Mouse (Mus musculus) forebrain, postnatal 0 days (tissue): ENCODE results near the gene C1qtnf5. TPM values are rescaled to one million over a fixed set of nuclear protein-coding genes. Genes with fewer than 3 reads are reported as not detected.
"Not testable (repeated sequence)": the region's sequence is repeated elsewhere in the genome, so short reads cannot be mapped to it uniquely, and the experiment has no call there.

Experiments used
- ATAC-seq: fragments of 200-750 bp; cut with Nextera tagmentation; 2 replicates; pipeline ENCODE4 v1.8.0; 2017; ENCODE audit warnings: mild to moderate bottlenecking, moderate library complexity
- DNase-seq: peaks from one replicate; pipeline ENCODE4 v3.0.0-alpha.2; 2015
- H3K27ac ChIP-seq: fragments of 300-500 bp; sonication (generic); 2 replicates; pipeline ENCODE4 v1.5.1; 2014; ENCODE audit warnings: low read depth, mild to moderate bottlenecking, antibody characterized with exemption, low read length, moderate library complexity, mixed read lengths
- H3K27me3 ChIP-seq: fragments of 300-500 bp; sonication (generic); 2 replicates; pipeline ENCODE4 v1.6.1; 2014; ENCODE audit warnings: mild to moderate bottlenecking, low read length, mixed read lengths; ENCODE audit not compliant: insufficient read depth
- H3K36me3 ChIP-seq: fragments of 300-500 bp; sonication (generic); 2 replicates; pipeline ENCODE4 v1.6.1; 2014; ENCODE audit warnings: mild to moderate bottlenecking, moderate library complexity; ENCODE audit not compliant: insufficient read depth
- H3K4me1 ChIP-seq: fragments of 300-500 bp; sonication (generic); 2 replicates; pipeline ENCODE4 v1.6.1; 2014; ENCODE audit warnings: antibody characterized with exemption; ENCODE audit not compliant: insufficient read depth
- H3K4me2 ChIP-seq: fragments of 300-500 bp; sonication (generic); 2 replicates; pipeline ENCODE4 v1.6.1; 2014; ENCODE audit warnings: low read depth, mild to moderate bottlenecking, moderate library complexity
- H3K4me3 ChIP-seq: fragments of 300-500 bp; sonication (generic); 2 replicates; pipeline ENCODE4 v1.5.1; 2014; ENCODE audit warnings: low read depth, low read length, mixed read lengths
- H3K9ac ChIP-seq: fragments of 300-500 bp; sonication (generic); 2 replicates; pipeline ENCODE4 v1.6.1; 2014; ENCODE audit warnings: mild to moderate bottlenecking
- H3K9me3 ChIP-seq: fragments of 300-500 bp; sonication (generic); 2 replicates; pipeline ENCODE4 v1.6.1; 2016; ENCODE audit warnings: low read length
- CTCF ChIP-seq: sonication (generic); IDR thresholded peaks from 2 replicates; pipeline ENCODE4 v1.5.1; 2016; ENCODE audit warnings: antibody characterized with exemption, control low read depth, low read depth
- WGBS: fragments of 180-500 bp; shearing (Covaris S2); extraction: QIAGEN DNeasy Blood & Tissue Kit; methylation state at CpG from one replicate; pipeline ENCODE4 v1.1.7; 2014; 5-methylcytosine and 5-hydroxymethylcytosine counted together
- polyA plus RNA-seq: library from polyadenylated mRNA; unstranded; fragments of >200 nt; fragmentation: Nextera tagmentation; extraction: Ambion mirVana; gene quantifications from 2 replicates; pipeline ENCODE4 v1.2.1, GENCODE M21; 2015
- total RNA-seq: library from RNA; depleted of rRNA; stranded (reverse); fragments of >200 nt; gene quantifications from 2 replicates; pipeline ENCODE4 v1.2.3, GENCODE M21; 2014

Gene C1qtnf5
- total and polyA plus RNA-seq, 2 experiments from 2014 or later = 8.7 to 18.4 TPM

GRCm38 (mm10) chr9:44106182-44106581 is 863 bp upstream of the C1qtnf5 start:
- H3K4me1 ChIP-seq = peaks cover 34% of the 10 kb centered on the region; the same call in 1 of the 2 replicates
- WGBS = 76% methylated on average over 7 of the region's 7 CpGs
- ATAC-seq = no peak

GRCm38 (mm10) chr9:44106596-44106995 is 449 bp upstream of the C1qtnf5 start:
- H3K9ac ChIP-seq = no peak overlapping the region
- TF ChIP-seq CTCF = no peak
- no peaks in the 10 kb centered on the region for H3K36me3 ChIP-seq
- no peaks in the 10 kb centered on the region for H3K9me3 ChIP-seq
- H3K4me2 ChIP-seq = peak overlapping the region; percentile 37; the same call in 1 of the 2 replicates
- ATAC-seq (no peak), DNase-seq (no peak)
- no peaks in the 10 kb centered on the region for H3K27me3 ChIP-seq
- 66% methylated on average over 4 of the region's 4 CpGs for WGBS
- no peak overlapping the region for H3K4me3 ChIP-seq
- peak overlapping the region; percentile 69 for H3K27ac ChIP-seq
- H3K4me1 ChIP-seq = peaks cover 34% of the 10 kb centered on the region; the same call in 1 of the 2 replicates

More at GRCm38 (mm10) chr9:44106182-44106581, 863 bp upstream of the C1qtnf5 start:
- Histone ChIP-seq H3K4me2 (no peak overlapping the region), H3K9ac (no peak overlapping the region), H3K27me3 (no peaks in the 10 kb centered on the region), H3K27ac (no peak overlapping the region), H3K36me3 (no peaks in the 10 kb centered on the region), H3K4me3 (no peak overlapping the region), H3K9me3 (no peaks in the 10 kb centered on the region)
- no peak for DNase-seq
- no peak for TF ChIP-seq CTCF

GRCm38 (mm10) chr9:44107557-44108179 is 623 bp downstream of the C1qtnf5 start:
- ATAC-seq = peak; percentile 45
- Histone ChIP-seq H3K9me3 (no peaks in the 10 kb centered on the region), H3K9ac (peak overlapping the region; percentile 31; the same call in 1 of the 2 replicates), H3K36me3 (no peaks in the 10 kb centered on the region), H3K27ac (peak overlapping the region; percentile 69), H3K4me3 (no peak overlapping the region), H3K27me3 (no peaks in the 10 kb centered on the region), H3K4me1 (peaks cover 34% of the 10 kb centered on the region; the same call in 1 of the 2 replicates), H3K4me2 (peak overlapping the region; percentile 37)
- TF ChIP-seq CTCF = peak; percentile 51
- DNase-seq = no peak
- 34% methylated on average over 25 of the region's 25 CpGs for WGBS

- DNase-seq = no peak
- Histone ChIP-seq H3K9me3 (no peaks in the 10 kb centered on the region), H3K4me2 (peak overlapping the region; percentile 37), H3K36me3 (no peaks in the 10 kb centered on the region), H3K9ac (peak overlapping the region; percentile 31; the same call in 1 of the 2 replicates), H3K27ac (no peak overlapping the region), H3K4me3 (no peak overlapping the region), H3K27me3 (no peaks in the 10 kb centered on the region), H3K4me1 (peaks cover 34% of the 10 kb centered on the region; the same call in 1 of the 2 replicates)
- TF ChIP-seq CTCF = no peak
- WGBS = 73% methylated on average over 31 of the region's 31 CpGs
- no peak for ATAC-seq
Measured at GRCm38 (mm10) chr9:44108269-44109055, 1.4 kb downstream of the C1qtnf5 start.

- peaks cover 34% of the 10 kb centered on the region; the same call in 1 of the 2 replicates for H3K4me1 ChIP-seq
- H3K4me3 ChIP-seq = no peak overlapping the region
- no peaks in the 10 kb centered on the region for H3K9me3 ChIP-seq
- H3K27me3 ChIP-seq = no peaks in the 10 kb centered on the region
- peak overlapping the region; percentile 3; the same call in 1 of the 2 replicates for H3K9ac ChIP-seq
- no peak overlapping the region for H3K27ac ChIP-seq
- peak; percentile 83 for TF ChIP-seq CTCF
- no peaks in the 10 kb centered on the region for H3K36me3 ChIP-seq
- DNase-seq = peak; percentile 84
- H3K4me2 ChIP-seq = peak overlapping the region; percentile 25
- no peak for ATAC-seq
- 30% methylated on average over 9 of the region's 9 CpGs for WGBS
Measured at GRCm38 (mm10) chr9:44109360-44110095, 2.5 kb downstream of the C1qtnf5 start.

GRCm38 (mm10) chr9:44111909-44112308 is 4.9 kb downstream of the C1qtnf5 start:
- peaks cover 33% of the 10 kb centered on the region; the same call in 1 of the 2 replicates for H3K4me1 ChIP-seq
- WGBS = 64% methylated on average over 8 of the region's 12 CpGs
- H3K27ac ChIP-seq, H3K27me3 ChIP-seq, ATAC-seq, H3K36me3 ChIP-seq, H3K9ac ChIP-seq, H3K4me3 ChIP-seq, DNase-seq, H3K9me3 ChIP-seq: not testable (repeated sequence)
- peak overlapping the region; percentile 53; the same call in 1 of the 2 replicates for H3K4me2 ChIP-seq
